Mouse (Mus musculus) neutrophil, adult 5-6 weeks (primary cell): ENCODE measurements around the gene Fbl. TPM values are rescaled to one million over a fixed set of nuclear protein-coding genes. Genes with fewer than 3 reads are reported as not detected.
"Not testable (repeated sequence)": the region's sequence is repeated elsewhere in the genome, so short reads cannot be mapped to it uniquely, and the experiment has no call there.

Source experiments
- ATAC-seq: fragments of 151-379, 151-347 bp; 2 replicates; pipeline ENCODE4 v1.8.0; 2017; ENCODE audit warnings: mild to moderate bottlenecking, moderate TSS enrichment; ENCODE audit not compliant: insufficient number of reproducible peaks, poor library complexity, low FRiP score, severe bottlenecking; ENCODE audit errors: extremely low read depth
- total RNA-seq: library from RNA; stranded (forward); fragments of 200-1000 nt; gene quantifications from 2 replicates; pipeline ENCODE4 v1.2.3, GENCODE M21; 2017

The Fbl gene
- total RNA-seq, 1 experiment from 2014 or later, result 55.4 TPM

DNA sequence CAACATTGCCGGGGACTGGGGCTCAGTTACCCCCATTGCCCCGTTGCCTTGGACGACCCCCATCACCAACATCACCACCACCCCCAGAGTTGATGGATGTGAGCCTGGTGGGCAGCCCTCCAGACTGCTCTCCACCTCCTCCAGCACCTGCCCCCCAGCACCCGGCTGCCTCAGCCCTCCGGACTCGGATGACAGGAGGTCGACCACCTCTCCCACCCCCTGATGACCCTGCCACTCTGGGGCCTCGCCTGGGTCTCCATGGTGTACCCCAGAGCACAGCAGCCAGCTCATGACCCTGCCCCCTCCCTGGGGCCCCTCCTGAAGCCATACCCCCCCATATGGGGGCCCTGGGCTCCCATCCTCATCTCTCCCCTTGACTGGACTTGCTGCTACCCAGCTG is 17.1 kb downstream of the Fbl start:
- no peak for ATAC-seq

DNA sequence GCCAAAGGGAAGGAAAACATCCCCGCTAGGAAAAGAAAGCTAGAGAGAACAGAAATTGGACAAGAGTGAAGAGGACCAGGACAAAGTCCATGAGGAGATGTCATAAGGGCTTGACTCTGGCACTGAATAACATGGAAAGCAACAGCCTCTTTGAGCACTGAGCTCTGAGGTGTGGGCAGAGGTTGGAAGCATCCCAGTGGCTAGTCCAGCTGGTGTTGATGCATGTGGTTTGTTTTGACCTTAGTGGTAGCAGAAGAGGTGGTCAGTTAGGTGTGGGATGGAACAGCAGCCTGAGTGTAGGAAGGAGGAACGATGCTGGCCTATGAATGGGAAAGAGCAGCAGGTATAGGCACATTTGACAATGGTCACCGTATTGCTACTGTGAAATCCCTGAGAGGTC is 22.0 kb downstream of the Fbl start:
- no peak for ATAC-seq

DNA sequence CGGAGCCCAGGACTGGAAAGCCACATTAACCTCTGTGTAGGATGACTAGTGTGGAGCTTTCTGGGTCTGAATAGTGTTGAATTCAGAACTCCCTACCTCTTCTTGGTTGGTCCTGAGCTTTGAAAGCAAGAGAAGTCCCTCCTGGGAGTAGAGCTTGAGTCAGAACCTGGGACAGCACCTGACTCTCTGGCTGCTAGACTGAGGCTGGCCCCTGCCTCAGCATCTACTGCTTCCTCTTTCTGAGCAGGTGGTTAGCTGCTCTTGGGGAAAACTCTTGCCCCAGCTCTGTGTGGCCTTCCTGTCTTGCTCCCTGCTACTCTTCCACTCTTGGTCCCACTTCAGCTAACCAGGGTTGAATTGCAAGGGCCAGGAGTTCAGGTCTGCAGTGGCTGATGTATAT is 22.4 kb downstream of the Fbl start:
- ATAC-seq, result no peak; the same call in 1 of the 2 replicates

DNA sequence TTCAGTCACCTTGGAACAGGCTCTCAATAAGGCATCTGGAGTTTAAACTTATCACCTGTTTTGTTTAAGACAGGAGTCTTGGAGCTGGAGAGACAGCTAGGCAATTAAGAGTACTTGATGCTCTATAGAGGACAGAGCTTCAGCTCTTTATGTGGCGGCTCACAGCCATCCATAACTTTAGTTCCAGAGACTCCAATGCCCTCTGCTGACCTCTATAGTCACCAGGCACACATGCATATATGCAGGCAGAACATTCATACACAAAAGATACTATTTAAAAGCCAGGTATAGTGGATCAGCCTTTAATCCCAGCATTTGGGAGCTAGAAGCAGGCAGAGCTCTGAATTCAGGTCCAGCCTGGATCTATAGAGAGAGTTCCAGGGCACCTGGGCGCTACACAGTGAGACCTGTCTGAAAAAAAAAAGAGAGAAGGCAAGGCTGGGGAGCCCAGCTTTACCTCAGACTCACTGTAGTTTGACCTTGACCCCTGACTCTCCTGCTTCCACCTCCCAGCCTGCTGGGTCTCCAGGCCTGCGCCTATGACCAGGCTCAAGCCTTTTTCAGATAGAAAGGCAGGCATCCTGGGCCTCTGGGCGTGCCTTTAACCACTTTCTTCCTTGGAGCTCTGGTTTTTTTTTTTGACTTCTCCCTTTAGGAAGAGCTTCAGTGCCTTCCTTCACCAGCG is 26.0 kb downstream of the Fbl start:
- ATAC-seq, result no peak

DNA sequence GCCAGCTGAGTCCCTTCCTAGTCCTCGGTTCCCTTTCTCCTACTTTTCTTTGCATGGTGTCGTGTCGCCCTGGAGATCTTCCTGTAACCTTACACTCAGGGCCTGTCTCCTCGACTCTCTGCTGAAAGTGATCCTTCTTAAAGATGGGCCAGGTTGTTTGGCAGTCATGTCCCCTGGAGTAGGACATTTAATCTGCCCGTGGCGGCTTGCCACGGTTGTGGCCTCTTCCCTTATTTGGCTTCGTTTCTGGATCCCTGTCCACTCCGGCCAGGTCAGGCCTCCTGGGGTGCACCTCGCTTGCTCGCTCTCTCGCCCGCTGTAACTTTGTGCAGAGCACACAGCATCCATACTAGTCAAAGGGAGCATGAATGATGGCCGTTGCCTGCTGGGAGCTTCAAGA is 27.0 kb downstream of the Fbl start:
- no peak for ATAC-seq

DNA sequence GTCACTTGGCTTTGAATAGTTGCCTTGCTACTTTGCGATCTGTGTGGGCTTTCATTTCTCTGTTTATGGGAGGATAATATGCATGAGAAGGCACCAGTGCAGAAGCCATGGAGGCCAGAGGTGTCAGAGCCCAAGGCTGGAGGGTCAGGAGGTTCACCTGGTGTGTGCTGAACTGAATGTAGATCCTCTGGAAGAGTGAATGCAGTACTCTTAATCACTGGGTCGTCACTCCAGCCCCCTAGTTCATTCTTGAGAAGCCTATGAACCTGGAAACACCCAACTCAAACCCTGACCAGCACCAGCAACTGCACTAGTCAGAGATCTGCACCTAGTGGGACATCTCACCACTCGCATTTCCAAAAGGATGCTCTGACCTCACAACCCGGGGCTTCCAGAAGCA is 29.5 kb downstream of the Fbl start:
- ATAC-seq, result no peak

DNA sequence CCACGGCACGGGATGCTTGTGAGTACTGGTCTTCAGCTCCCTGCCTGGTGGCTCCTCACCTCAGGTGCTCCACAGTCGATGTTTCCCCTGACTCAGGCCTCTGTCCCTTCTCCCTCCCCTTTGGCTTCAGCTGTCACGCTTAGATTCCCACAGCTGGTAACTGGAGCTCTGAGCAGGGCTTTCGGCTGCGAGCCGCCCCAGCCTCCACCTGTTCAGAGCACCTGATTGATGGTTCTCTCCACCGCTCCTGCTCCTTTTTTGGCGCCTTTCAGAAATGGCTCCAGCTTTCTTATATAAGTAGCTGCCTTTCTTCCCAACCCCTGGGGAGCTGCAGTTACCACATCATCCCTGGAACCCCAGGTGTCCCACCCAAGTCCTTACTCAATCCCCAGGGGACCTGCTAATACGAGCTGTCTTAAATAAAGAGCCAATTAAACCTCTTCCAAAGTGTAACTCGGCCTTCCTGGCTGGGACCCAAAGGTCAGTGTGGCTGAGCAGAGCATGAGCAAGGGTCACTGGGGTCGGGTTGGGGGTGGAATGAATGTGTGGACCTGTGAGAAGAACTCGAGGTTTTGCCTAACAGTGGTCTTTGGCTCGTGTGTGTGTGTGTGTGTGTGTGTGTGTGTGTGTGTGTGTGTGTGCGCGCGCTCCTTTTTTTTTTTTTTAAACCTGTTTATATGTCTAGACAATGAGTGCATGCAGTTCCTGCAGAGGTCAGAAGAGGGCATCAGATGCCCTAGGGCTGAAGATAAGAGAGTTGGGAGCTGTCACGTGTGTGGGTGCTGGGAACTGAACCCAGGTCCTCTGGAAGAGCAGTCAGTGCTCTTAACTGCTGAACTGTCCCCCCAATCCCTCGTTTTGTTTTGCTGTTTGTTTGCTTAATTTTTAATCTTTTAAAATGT is 33.9 kb downstream of the Fbl start:
- ATAC-seq, result no peak

DNA sequence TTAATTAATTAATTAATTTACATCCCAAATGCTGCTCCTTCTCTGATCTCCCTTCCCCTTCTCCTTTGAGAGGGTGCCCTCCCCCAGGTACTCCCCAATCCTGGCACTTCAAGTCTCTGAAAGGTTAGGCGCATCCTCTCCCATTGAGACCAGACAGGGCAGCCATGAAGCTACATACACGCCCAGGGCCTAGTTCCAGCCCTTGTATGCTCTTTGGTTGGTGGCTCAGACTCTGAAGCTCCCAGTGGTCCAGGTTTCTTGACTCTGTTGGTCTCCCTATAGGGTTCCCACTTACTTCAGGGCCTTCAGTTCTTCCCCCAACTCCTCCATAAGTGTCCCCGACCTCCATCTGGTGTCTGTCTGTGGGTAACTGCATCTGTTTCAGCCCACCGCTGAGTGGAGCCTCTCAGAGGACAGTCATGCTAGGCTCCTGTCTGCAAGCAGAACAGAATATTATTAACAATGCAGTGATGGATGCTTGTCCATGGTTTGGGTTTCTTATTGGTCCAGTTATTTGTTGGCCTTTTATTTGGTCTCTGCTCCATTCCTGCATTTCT is 36.6 kb downstream of the Fbl start:
- no peak for ATAC-seq

DNA sequence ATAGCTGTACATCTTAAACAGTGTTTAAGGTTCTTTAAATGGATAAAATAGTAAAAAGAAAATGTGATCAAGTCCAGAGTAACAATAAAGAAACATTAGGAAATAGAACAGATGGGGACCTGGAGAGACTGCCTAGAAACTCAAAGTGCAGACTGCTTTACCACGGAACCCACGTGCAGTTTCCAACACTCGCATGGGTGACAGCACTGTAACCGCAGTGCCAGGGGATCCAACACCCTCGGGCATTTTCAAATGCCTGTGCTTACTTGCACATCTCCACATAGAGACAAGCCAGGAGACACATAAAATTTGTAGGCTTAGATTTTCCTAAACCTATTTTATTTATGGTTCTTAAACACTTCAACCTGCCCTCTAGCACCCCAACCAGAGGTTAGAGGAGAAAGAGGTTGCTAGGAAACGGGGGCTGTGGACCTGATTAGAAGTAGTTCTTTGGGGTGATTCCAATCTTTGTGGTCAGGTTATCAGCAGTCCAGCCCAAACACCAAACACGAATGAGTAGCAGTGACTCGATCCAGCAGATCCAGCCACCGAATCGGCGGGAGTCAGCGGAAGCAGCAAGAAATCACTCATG is 39.0 kb downstream of the Fbl start:
- no peak for ATAC-seq

DNA sequence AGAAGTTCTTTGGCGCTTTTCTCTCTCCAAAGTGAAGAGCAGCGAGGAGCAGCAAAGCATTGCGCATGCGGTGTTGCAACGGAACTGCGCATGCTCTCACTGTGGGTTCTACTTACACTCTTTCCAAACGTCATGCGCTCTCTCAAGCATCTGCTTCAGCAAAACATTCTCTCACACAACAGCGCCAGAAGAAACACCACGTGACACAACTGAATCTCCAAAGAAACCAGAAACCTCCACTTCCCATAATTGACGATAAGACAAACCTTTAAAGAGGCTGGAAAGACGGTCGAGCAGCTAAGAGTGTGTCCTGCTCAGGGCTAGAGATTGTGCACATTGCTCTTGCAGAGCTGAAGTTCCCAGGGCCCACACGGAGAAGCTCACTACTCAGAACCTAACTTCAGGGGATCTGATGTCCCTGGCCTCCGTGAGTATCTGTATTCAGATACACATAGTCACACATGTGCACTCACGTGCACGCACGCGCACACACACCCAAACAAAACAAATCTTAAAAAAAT is 39.5 kb downstream of the Fbl start:
- ATAC-seq, result 0 out of 2 replicates have a peak, but pooled peaks have one; percentile 30

DNA sequence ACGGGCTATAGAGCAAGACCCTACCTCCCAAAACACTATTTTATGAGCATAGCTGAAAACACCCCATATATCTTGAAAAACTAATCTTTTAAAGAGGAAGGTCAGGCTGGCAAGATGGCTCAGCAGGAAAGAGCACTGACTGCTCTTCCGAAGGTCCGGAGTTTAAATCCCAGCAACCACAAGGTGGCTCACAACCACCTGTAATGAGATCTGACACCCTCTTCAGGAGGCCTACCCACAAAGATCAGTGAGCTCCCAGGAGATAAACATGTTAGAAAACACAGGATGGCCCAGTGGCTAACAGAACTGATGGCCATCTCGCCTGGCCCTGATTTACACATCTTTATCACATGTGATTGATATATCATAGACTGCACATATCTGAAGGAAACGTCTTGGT is 41.2 kb downstream of the Fbl start:
- no peak for ATAC-seq

DNA sequence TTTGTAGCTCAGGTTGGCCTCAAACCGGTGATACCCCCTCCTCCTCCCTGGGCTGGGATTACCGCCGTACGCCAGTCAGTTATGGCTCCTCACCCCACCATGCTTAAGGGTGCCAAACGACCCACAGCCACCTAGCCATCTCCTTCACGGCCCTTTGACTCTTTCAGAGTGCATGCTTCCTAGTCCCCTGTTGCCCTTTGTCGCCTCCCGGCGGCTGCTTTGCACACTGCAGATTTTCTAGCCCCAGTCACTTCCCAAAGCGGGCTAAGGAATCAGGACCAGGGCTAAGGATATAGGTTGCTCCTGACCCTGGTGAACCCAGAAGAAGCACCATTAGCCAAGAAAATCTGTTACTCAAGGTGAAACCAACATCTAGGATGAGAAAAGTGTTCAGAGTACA is 44.6 kb downstream of the Fbl start:
- peak; percentile 51; the same call in 1 of the 2 replicates for ATAC-seq

DNA sequence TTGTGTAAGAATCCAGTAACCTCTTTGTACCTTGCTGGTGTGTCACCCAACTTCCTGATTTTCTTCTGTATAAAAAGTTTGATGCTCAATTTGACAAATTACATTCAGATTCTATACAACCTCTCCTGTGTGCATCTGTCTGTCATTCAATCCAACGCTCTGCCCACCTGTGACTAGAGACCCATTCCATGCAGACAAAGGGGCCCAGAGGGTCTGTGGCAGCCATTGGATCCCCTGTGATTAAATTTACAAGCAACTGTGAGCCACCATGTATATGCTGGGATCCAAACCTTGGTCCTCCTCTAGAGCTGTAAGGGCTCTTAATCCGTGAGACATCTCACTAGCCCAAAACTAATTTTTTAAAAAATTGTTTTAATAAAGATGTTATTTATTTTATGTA is 46.4 kb downstream of the Fbl start:
- not testable (repeated sequence) for ATAC-seq

DNA sequence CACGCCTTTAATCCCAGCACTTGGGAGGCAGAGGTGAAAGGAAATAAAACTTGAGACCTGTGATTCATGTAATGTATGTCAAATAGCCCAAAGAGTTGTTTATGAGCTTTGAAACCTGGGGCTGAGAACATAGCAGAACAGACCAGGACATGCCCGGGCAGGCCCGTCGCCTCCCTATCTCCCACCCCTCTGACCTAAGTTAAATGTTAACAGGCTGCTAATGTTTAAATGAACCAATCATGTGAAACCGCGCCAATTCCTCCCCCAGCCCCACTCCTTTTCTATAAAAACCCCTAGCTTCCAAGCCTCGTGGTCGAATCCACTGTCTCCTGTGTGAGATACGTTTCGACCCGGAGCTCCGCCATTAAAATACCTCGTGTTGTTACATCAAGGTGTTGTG is 48.3 kb downstream of the Fbl start:
- ATAC-seq, result not testable (repeated sequence)

DNA sequence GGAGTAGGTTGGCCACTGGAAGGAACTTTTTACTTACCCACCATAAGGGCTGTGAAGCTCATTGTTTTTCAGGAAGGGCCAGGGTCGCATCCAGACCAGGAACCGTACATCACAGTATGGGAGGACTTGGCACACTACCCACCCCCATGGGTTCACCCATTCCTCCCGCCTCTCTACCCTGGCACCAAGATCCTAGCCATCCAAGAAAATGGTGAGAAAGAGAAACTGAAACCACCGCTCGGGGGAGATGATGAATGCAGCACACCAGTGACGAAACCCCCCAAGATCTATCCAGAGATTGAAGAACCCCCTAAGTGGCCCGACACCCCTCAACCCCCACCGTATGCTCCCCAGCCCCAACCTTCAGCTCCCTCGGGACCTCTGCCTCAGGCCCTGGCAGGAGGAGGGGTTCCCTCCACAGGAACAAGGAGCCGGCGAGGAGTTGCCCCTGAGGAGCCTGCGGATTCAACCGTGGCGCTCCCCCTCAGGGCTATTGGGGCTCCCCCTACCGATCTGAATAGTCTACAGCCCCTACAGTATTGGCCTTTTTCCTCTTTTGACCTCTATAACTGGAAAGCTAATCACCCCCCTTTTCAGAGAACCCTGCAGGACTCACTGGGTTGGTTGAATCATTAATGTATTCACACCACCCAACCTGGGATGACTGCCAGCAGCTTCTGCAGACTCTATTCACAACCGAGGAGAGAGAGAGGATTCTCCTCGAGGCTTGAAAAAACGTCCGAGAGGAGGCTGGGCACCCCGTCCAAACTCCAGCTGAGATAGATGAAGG is 49.6 kb downstream of the Fbl start:
- not testable (repeated sequence) for ATAC-seq

DNA sequence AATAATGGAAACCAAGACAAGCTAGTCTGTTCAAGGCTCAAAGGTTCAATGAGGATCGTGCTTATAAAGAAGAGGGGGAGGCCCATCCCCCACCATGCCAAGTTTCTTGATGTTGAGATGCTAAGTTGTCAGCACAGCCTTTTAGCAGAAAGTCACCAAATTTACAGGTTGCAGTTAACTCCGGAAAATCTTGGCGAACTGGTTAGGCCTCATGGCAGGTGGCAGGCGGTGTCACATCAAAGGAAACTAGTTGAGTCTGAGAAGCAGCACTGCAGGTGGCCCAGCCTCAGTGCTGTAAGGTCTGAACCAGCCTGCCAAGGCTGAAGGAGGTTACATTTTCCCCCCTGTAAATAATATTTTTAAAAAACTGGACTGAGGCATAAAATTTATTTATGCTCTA is 57.3 kb downstream of the Fbl start:
- ATAC-seq, result not testable (repeated sequence)

DNA sequence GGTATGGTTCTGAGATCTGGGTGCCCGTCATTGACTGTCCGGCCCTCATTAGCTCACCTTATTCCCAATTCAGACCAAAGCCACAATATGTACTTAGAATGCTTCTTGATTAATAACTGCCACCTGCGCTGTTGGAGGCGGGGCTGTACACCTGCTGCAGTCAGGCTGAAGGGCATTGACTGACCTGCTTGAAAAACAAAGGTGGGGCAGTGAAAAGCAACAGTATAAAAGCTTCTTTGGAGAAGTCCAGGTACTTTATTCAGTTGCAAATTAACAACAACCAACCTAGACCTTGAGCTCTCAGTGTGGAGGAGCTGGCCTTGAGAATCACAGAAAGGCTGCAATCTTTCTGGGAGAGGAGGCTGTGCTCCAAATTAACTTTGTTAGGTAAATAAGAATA is 57.9 kb downstream of the Fbl start:
- ATAC-seq, result not testable (repeated sequence)
